Mouse (Mus musculus) left cerebral cortex, postnatal 4 days (tissue): ENCODE measurements around the gene Slc24a3. TPM values are rescaled to one million over a fixed set of nuclear protein-coding genes. Genes with fewer than 3 reads are reported as not detected.

Source experiments
- DNase-seq: peaks from one replicate; pipeline ENCODE4 v3.0.0-alpha.2; 2022
- intact Hi-C: fragments of 180-260 bp; cut with DNase I; formaldehyde crosslinking; loops from one replicate; pipeline ENCODE4 v1.15.1; 2025
- total RNA-seq, 2 experiments: library from RNA; stranded (reverse); gene quantifications; 2 replicates each; pipeline ENCODE4 v1.2.3; 2021

Slc24a3 gene
- total RNA-seq, 2 experiments from 2014 or later = 74.8 to 87.6 TPM

DNA sequence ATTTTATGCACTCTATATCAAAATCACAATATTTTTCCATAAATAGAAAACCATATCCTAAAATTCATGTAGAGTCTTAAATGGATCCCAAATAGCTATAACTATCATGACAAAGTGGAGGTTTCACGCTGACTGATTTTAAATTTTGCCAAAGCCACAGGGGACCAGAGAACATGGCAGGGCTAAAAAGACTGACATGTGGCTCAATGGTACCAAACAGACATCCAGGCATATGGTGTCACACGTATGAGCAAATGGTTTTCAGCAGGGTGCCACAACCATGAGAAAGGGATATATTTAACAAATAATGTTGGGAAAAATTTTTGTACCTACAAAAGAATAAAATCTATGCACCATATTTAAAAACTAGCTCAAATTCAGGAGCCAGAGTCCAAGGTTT, 173.3 kb downstream of the Slc24a3 start:
- intact Hi-C loops = no loop called here
- peak; percentile 20 for DNase-seq

DNA sequence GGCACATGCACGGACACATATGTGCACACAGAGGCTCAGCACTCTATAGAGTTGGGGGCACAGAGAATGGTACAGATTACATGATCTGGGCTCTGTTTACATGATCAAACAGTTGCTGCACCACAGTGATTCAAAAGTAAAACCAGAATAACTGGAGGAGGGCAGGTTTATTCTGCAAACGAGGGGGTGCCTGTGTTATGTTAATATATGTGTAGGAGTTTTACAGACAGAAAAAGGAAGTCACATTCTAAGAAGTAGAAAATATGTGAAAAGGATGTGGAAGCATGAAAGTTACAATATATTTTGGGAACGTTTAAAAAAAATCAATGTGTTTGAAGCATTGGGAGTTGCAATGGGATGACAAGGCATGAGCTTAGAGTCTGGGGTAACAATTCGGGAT, 175.4 kb downstream of the Slc24a3 start:
- intact Hi-C loops = no loop called here
- no peak for DNase-seq

DNA sequence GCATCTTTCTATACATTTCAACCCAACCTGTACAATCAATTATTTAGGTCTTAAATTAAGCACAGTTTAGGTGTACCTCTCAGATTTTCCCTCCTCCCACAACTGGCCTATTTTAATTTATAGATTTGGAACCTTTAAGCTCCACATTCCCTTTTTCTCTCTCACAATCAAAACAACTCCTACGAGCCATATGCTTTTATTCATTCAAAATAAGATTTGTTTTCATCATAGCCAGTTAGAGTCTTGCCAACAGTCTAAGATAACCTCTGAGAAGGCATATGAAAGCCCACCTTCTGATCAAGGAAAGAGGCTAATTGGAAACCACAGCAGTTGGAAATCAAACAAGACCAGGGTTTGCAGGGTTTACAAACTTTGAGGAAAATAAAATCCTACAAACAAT, 177.0 kb downstream of the Slc24a3 start:
- intact Hi-C loops = no loop called here
- no peak for DNase-seq

DNA sequence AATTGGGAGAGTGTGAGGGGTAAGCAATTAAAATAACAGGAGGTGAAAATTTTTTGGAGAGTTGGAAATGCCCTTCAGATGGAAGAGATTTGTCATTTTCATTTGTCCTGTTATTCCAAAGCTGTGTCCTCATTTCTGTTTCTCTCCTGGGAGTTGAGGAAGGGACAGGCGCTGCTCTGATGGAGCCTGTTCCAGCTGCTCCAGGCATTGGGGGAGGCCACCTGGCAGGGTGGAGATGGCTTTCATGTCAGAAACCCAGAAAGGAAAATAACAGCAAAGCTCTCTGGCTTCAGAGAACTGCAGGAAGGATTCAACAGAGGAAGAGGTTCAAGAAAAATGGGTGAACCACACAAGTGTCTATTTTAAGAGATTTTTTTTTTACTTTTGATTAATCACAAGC, 186.2 kb downstream of the Slc24a3 start:
- intact Hi-C loops = no loop called here
- DNase-seq = peak; percentile 42

DNA sequence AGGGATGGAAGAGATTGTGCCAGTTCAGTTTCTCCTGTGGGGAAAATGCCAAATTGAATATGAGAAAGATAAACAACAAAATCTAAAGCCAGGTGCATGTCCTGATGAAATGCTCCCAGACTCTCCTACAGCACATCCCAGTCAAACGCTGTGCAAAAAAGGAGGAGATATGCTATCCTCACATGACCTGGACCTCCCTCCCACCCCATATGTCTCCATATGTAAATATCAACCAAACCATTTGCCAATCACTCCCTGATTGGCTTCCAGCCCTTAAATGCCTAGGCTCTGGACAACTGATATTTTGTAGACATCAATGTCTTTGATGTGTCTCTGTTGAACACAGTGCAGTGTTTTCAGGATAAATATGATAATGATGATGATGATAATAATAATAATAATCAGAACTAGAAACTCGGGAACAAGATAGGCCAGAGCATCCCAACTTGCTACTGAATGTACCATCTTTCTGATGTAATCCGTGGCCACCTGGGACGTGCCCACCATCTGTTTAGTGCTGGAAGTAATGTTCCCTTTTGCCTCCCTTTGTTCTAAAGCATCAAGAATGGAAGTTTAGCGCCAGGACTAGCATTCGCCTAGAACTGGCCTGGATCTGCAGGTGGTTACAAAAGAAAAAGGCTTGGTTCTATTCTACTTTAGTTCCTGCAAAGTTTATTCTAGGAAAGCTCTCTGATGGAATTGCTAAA, 190.8 kb downstream of the Slc24a3 start:
- DNase-seq = peak; percentile 78
- intact Hi-C loops = no loop called here

DNA sequence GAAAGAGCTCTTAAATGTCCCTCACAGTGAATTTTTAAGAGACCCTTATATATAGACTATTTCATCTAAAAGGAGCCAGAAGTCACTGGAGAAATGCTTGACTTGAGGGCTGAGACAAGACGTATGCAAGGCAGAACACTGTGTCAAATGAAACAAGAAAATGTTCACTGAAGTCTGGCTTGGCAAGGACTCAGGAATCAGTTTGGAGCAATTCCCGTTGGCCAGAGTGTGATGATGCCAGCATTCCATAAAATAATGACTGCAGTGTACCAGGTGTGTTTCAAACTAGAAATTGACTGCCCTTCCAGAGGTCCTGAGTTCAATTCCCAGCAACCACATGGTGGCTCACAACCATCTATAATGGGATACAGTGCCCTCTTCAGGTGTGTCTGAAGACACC, 196.1 kb downstream of the Slc24a3 start:
- intact Hi-C loops = no loop called here
- peak; percentile 27 for DNase-seq

DNA sequence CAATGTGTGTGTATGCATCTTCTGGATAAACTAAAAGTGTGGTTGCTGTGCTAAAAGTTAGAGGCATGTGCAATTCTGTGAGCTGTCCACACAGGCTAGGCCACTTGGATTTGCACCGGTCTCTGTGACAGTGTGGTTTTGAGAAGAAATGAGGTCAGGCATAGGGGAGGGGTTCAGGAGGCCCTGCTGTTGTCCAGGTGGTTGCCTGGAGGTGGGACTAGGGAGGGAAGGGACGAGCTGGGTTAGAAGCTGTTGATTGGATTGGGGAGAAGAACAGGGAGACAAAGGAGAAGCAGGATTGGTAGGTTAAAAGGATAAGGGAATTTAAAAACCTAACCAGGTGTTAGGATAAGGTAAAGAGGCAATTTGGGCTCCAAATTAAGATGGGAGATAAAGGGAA, 201.1 kb downstream of the Slc24a3 start:
- DNase-seq = no peak
- intact Hi-C loops = no loop called here

DNA sequence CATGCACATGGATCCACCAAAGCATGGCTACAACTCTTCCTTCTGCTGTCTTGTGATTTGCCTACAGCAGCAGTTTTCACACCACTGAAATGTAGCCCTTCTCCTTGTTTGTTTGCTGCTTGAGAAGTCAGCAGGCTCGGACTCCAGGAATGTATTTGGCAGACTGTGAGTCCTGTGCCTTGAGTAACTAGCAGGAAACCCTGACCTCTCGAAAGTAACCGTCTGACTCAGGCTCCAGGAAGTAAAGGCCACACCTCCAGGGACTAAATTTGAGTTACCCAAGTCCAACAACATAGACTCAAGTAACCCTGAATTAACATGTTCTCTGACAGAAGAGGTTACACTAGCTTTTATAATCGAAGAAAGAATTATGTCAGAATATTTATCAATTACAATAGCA, 203.2 kb downstream of the Slc24a3 start:
- intact Hi-C loops = no loop called here
- no peak for DNase-seq

DNA sequence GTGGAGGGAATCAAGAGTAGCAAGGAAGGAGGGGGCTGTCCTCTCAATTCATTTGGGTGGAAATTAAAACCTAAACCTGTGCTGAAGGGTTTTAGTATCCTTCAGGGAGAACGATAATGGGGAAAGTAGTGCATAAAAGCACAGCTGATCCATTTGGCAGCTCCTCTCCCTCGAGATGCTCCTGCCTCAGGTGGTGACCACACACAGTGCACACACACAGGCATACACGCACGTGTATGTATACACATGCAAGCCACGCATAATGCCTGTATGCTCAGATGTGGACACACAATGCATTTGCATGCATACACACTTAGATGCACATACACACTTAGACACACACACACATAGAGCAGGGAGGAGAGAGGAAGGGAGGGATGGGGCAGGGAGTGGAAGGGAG, 206.2 kb downstream of the Slc24a3 start:
- no peak for DNase-seq
- intact Hi-C loops = no loop called here

DNA sequence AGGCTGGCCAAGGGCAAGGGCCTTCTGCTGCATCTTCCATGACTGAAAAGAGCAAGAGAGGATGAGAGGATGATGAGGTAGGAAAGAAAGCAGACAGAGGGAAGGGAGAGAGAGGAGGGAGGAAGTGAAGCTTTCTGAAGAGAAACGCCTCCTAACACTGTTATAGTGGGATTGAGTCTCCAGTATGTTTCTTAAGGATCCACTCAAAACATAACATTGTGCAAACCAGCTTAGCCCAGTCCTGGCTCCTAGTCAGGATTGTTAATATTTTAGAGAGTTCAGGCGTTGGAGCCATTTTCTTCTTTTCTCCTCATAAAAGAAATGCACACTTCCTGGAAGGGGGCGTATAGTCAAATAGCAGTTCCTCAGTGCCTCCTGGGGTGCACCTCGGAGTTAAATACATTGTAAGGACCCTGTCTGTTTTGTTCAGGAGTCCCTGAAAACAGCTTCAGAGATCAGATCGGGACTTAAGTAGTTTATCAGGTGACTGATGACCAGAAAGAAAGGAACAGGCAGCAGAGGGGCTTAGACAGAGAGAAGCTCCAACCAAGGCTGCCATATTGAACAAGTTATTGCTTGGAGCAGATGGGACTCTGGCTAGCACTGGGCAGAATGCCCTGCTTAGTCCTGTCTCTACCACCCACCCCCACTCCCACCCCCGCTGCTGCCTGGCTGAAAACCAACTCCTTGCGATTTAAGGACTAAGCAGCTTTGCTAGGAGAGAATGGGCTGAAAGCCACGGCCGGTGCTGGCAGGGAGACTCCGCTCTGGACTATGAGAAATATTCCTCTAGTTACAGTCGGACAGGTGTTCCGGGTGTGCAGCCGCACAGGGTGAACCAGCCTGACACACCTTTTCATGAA, 215.6 kb downstream of the Slc24a3 start:
- peak; percentile 97 for DNase-seq
- intact Hi-C loops = no loop called here

DNA sequence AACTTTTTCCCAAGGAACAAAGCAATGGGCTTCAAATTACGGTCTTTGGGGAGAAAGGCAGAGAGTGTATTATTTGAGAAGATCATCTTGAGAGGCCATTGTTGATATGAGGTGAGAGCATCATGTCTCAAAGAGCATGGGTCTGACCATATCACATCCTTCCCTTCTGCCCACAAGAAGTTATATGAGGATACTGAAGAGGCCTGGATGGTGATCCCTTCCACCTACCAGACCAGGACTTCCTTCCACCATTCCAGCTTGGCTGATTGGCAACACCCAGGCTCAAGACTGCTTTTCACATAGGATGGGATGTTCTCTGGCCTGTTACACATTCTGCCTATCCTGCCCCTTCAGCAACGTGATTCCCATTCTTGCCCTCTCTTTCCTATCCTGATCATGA, 216.7 kb downstream of the Slc24a3 start:
- intact Hi-C loops = no loop called here
- DNase-seq = no peak

DNA sequence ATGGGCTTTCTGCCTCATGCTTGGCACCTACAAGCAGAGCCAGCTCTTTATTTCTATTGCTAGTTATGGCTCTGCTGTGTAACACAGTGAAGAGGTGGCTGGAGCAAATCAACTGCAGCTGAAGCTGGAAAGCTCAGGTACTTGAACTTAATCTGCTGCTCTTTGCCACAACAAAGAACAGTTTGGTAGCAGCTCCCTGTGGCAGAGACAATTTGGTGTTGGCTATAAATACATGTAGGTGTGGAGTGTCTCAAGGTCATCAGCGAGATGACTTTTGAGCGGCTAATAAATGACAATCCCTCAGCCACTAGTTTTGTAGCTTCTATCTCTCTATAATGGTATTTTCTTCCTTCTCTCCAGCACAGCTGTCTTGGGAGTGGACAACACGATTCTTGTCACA, 217.7 kb downstream of the Slc24a3 start:
- intact Hi-C loops = no loop called here
- no peak for DNase-seq

DNA sequence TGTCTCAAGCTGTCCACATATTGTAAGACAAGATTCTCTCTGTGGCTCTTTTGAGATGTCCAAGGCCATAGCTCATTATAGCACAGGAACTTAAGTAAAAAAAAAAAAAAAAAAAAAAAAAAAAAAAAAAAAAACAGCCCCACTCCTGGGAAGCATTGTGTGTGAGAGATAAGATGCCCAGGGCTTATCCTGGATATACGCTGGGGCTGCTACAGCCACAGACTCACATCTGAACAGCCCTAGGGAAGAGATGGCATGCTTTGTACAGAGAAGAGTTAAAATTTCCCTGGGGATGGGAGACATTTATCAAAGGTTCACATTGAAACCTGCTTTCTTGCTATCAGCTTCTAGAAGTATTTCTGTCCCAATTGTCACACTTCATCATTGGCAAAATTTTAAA, 218.2 kb downstream of the Slc24a3 start:
- no peak for DNase-seq
- intact Hi-C loops = no loop called here

DNA sequence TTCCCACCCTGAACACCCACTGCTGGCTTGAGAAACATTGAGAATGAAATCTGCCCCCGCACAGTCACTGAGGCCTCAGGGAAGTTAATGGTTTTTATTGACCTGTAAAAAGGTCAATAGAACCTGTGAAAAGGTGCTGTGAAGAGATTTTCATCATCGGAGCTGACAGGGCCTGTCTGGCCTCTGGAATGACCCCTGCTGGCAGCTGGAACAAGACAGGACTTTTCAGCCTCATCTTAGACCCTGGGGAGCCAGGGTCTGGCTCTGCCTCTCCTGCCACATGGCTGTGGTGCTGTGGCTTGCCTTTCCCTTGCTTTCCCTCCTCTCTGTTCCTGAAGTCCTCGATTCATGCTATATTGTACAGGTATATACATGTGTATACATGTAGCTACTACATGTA, 228.2 kb downstream of the Slc24a3 start:
- DNase-seq = peak; percentile 70
- intact Hi-C loops = no loop called here

DNA sequence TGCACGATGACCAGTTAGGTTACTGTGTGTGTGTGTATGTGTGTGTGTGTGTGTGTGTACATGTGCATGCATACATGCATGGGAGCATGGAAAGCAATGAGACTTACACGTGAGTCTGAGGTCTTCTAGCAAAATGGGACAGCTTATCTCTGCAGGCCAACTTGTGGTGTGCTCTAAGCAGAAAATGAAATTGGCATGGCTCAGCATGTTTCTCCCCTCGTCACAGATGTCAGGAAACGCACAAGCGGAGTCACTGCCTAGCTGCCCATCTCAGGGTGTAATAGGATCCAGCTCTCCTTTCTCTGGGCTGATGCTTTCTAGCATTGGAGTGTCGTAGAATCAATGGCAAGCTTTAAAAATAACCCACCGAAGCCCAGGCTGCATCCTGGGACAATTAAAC, 229.0 kb downstream of the Slc24a3 start:
- peak; percentile 48 for DNase-seq
- intact Hi-C loops = no loop called here

DNA sequence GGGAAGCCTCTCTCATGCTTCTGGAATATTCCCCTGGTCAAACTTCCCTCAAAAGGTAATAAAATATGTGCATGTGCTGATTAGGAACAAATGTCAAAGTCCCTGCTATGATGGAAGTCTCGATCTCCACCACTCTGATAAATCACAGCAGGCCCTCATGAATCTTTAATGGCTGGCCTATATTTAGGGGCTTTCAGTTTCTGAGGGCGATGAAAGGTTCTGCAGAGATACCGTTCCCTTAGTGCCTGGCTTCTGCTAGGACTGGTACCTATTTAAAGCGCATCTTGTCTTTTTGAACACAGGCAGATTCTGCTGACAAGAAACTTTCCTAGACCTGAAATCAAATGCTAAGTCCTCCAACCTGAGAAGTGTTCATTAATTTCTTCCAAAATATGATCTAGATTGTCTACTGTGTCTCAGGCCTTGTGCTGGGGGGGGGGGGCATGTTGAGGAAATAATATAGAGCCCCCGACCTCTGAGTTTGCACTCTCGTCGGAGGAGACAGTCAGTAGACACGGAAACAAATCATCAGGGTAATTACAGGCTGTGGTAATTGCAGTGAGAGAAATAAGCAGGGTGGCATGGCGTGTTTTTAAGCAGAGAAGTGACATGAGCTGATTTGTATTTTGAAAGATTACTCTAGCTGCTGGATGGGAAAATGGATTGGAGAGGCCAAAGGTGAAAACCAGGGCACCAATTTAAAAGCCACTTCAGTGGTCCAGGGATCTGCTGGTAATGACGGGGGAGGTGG, 230.1 kb downstream of the Slc24a3 start:
- no peak for DNase-seq
- intact Hi-C loops = no loop called here

DNA sequence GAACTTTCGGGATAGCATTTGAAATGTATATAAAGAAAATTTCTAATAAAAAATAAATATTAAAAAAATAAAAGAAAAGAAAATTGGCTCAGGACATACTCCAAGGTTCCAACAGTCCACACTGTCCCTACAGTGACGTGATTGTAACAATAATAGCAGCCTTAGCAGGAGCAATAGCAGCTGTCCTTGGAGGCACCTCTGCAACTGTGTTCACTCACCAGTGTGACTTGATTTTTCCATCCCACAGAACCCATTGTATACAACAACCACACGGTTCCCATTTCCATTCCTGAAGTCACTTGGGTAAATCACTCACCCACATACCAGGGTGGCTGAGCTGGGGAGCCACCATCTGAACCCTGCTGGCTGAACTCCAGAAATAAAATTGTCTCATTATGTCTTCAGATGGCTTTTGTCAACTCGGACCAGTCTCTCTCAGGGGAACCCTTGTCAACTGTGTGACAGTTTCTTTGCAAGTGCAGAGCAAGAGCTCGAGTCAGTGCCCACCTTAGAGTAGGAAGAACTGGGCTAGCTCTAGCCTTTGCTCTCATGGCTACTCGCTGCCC, 233.8 kb downstream of the Slc24a3 start:
- DNase-seq = no peak
- intact Hi-C loops = no loop called here

DNA sequence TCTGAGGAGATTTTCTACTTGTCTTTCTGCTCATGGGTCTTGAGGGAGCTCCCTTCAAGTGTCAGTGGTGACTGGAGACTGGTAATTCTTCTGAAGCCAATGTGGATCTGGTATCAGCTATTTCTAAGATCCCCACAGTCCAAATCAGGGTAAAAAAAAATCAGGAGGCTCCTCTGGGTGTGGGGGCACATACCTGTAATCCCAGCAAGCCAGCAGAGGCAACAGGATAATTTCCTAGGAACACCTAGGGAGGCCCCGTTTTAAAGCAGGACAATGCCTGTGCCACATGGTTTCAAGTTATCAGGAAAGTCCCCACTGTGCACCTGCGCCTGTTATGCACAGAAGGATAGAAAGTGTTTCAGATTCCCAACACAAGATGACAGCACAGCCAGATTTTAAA, 234.4 kb downstream of the Slc24a3 start:
- DNase-seq = no peak
- intact Hi-C loops = no loop called here

DNA sequence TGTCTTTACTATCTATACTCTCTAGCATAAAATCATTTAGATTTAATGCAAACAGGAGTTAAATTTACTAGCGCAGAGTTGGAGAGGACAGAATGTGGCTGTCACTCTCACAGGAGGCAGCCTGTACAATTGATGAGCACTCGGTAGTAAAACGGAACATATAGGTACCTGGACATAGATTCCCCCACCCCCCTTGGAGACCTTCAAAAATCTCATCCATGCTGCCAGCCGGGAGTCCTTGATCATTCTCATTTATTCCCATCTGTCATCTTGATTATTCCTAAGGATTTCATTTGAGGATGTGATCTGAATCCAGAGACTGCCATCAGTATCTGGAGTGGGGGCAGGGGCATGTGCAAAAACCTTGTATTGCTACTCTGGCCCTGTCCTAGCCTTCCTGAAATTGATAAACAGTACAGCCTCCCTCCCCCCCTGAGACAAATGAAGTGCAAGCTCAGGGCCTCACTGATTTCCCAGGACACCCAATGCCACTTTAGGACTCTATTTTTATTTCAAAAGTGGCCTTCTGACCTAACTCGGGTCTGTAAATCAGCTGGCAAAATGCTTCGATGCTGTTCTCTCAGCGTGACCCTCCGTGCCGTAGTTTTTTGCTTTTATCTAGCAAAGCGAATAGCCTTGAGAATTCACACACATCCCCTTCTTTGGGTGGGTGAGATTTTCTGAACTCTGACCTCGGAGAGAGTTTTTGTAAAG, 237.4 kb downstream of the Slc24a3 start:
- no peak for DNase-seq
- intact Hi-C loops = no loop called here

DNA sequence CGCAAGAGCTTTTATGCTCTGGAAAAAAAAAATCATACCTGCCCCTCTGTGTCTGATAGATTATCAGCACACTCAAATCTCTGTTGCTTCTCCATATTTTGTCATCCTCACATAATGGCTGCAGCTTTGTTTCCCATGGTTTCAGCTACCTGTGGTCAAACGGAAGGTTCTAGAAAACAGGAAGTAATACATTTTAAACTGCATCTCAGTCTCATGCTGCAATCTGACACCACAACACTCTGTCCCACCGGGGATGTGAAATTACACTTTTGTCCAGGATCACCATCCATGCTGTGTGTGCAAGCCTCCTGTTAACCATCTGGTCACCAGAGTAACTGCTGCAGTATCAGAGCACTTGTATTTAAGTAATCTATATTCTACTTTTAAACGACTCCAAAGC, 238.2 kb downstream of the Slc24a3 start:
- no peak for DNase-seq
- intact Hi-C loops = no loop called here

DNA sequence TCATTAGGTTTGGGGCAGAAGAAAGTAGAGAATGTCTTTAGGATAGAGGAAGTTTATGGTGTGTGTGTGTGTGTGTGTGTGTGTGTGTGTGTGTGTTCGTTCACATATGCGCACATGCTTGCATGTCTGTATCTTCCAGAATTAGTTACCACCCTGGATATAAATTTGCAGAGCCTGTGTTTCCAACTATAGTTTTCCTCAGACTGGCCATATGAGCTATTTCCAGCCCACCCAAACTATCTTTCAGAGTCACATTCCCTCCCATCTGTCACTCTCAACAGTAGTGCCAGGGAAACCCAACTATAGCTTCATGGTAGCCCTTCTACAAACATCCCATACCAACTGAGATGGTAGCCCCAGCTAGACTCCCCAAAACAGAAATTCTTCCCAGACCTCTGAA, 250.2 kb downstream of the Slc24a3 start:
- intact Hi-C loops = no loop called here
- DNase-seq = no peak
